Mouse (Mus musculus): ENCODE measurements around the gene Abtb2. TPM values are rescaled to one million over a fixed set of nuclear protein-coding genes. Genes with fewer than 3 reads are reported as not detected.

Abtb2 gene
- polyA plus RNA-seq, 1 experiment: 4.0 TPM

DNA sequence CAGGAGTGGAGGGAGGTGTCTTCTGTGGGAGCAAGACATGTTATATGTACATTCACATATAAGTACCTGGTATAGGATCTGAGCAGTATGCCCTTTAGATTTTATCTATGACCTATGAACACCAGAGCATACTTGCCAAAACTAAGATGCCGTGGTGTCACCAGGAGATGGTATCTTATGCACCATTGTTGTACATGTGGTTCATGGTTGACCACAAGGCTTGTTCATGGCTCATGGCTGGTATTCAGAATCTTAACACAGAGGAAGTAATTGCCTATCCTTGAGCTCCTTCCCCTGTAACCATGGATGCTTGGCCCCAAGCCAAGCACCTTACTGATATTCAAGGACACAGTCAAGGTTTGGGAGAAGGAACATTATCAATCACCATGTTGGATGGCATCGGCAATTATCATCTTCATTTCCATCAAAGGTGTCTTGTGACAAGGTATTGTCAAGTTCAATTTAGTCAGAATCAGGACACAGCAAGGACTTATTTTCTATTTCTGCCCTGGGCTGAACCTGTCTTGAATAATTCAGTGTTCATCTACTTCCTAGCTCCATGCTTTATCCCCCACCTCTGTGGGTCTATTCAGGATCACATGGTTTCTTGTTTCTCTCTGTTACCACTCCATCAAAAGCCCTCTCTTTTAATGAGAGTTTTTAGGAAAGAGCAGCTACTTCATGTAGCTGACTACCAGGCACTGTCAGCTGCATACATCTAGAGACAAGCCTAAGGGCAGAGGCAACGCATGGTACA lies 69.8 kb downstream of the Abtb2 start:
- Histone ChIP-seq H3K4me3 (ENCODE audit: insufficient read depth, poor library complexity, severe bottlenecking) (no peak overlapping the region), H3ac (ENCODE audit: control insufficient read depth, insufficient read length, low read depth) (no peak overlapping the region), H3K36me3 (ENCODE audit: control insufficient read depth, insufficient read depth) (no peaks in the 10 kb centered on the region), H3K79me3 (ENCODE audit: low read depth) (peaks cover 2% of the 10 kb centered on the region), H3K79me2 (ENCODE audit: control insufficient read depth, insufficient read depth) (no peaks in the 10 kb centered on the region), H3K27me3 (ENCODE audit: control insufficient read depth, insufficient read depth, insufficient read length) (no peaks in the 10 kb centered on the region)
- no peak for TF ChIP-seq USF1 (IDR thresholded peaks at IDR 0.05; ENCODE audit: low read depth)
- no peak for TF ChIP-seq MYOD1 (IDR thresholded peaks at IDR 0.05; ENCODE audit: control insufficient read depth, insufficient read length, low read depth)
- TF ChIP-seq MAX (IDR thresholded peaks at IDR 0.05): no peak
- TF ChIP-seq FOSL1 (IDR thresholded peaks at IDR 0.05; ENCODE audit: insufficient read depth, low read length, poor library complexity, severe bottlenecking): no peak

DNA sequence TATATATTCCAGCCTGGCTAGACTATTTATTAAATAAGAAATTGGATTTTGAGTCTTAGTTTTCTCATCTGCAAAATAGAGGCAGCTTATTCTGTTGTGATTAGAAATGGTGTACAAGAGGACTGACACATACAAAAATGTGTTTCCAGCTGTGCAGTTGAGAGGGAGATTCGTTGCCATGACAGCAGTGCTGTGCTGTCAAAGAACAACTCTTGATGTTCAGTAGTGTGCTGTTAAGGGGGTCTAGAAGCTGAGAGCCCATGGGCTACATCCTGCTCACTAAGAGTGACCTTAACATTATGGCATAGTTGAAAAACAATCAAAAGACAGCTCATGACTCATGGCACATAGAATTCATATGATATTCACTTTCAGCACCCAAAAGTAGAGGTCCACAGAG lies 71.3 kb downstream of the Abtb2 start:
- TF ChIP-seq MYOD1 (IDR thresholded peaks at IDR 0.05; ENCODE audit: control insufficient read depth, insufficient read length, low read depth) (no peak), MYOG (IDR thresholded peaks at IDR 0.05; ENCODE audit: control insufficient read depth, extremely low read depth, insufficient read length) (no peak), CTCF (IDR thresholded peaks at IDR 0.05; ENCODE audit: control insufficient read depth, insufficient read depth, insufficient read length) (no peak), USF1 (IDR thresholded peaks at IDR 0.05; ENCODE audit: low read depth) (no peak), CEBPB (IDR thresholded peaks at IDR 0.05; ENCODE audit: low read depth) (no peak), FOSL1 (IDR thresholded peaks at IDR 0.05; ENCODE audit: insufficient read depth, low read length, poor library complexity, severe bottlenecking) (no peak), MAX (IDR thresholded peaks at IDR 0.05) (no peak)
- Histone ChIP-seq H3K36me3 (ENCODE audit: control insufficient read depth, insufficient read depth) (no peaks in the 10 kb centered on the region), H3K79me2 (ENCODE audit: control insufficient read depth, insufficient read depth) (no peaks in the 10 kb centered on the region), H3K79me3 (ENCODE audit: low read depth) (peaks cover 2% of the 10 kb centered on the region), H3K27me3 (ENCODE audit: control insufficient read depth, insufficient read depth, insufficient read length) (no peaks in the 10 kb centered on the region), H3K4me3 (ENCODE audit: insufficient read depth, poor library complexity, severe bottlenecking) (no peak overlapping the region), H3ac (ENCODE audit: control insufficient read depth, insufficient read length, low read depth) (no peak overlapping the region)

DNA sequence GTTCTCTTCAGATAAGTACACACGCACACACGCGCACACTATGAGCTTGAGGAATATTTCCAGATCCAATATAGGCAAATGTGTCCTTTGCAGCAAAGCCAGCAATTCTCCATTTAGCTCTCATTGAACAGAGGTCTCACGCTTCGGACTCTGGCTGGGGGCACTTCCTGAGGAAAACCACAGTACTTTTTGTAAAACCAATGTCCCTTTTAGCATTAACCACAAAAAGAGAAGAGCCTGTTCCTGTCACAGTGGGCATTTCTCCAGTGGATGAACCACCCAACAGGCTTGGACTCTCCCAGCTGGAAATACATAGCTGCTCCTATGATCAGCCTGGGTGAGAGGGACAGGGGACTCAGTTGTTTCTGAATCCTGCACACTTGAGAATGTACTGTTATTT lies 71.8 kb downstream of the Abtb2 start:
- no peaks in the 10 kb centered on the region for H3K27me3 ChIP-seq (ENCODE audit: control insufficient read depth, insufficient read depth, insufficient read length)
- H3K4me3 ChIP-seq (ENCODE audit: insufficient read depth, poor library complexity, severe bottlenecking): no peak overlapping the region
- H3K79me2 ChIP-seq (ENCODE audit: control insufficient read depth, insufficient read depth): no peaks in the 10 kb centered on the region
- TF ChIP-seq MYOG (IDR thresholded peaks at IDR 0.05; ENCODE audit: control insufficient read depth, extremely low read depth, insufficient read length) (no peak), MYOD1 (IDR thresholded peaks at IDR 0.05; ENCODE audit: control insufficient read depth, insufficient read length, low read depth) (no peak), CTCF (IDR thresholded peaks at IDR 0.05; ENCODE audit: control insufficient read depth, insufficient read depth, insufficient read length) (no peak), FOSL1 (IDR thresholded peaks at IDR 0.05; ENCODE audit: insufficient read depth, low read length, poor library complexity, severe bottlenecking) (no peak), USF1 (IDR thresholded peaks at IDR 0.05; ENCODE audit: low read depth) (no peak), CEBPB (IDR thresholded peaks at IDR 0.05; ENCODE audit: low read depth) (no peak), MAX (IDR thresholded peaks at IDR 0.05) (no peak)
- no peaks in the 10 kb centered on the region for H3K36me3 ChIP-seq (ENCODE audit: control insufficient read depth, insufficient read depth)
- peaks cover 2% of the 10 kb centered on the region for H3K79me3 ChIP-seq (ENCODE audit: low read depth)
- H3ac ChIP-seq (ENCODE audit: control insufficient read depth, insufficient read length, low read depth): no peak overlapping the region

DNA sequence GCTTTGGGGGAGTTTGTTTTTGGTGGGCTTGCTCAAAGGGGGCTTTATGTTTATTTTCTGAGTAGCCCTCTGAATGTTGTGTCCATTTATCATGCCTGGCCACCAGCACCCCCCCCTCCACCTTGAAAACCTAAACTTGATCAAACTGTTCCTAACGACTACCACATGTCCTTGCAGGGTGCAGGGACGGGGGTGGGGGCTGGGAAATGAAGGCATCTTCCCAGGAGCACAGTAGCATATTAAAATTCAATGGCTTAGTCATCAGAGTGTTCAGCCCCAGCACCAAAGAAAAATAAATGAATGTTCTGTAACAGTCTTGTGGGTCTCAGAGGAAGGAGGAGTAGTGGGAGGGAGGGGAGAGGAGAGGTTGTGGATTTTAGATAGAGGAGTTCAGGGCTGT lies 73.6 kb downstream of the Abtb2 start:
- H3K36me3 ChIP-seq (ENCODE audit: control insufficient read depth, insufficient read depth): no peaks in the 10 kb centered on the region

DNA sequence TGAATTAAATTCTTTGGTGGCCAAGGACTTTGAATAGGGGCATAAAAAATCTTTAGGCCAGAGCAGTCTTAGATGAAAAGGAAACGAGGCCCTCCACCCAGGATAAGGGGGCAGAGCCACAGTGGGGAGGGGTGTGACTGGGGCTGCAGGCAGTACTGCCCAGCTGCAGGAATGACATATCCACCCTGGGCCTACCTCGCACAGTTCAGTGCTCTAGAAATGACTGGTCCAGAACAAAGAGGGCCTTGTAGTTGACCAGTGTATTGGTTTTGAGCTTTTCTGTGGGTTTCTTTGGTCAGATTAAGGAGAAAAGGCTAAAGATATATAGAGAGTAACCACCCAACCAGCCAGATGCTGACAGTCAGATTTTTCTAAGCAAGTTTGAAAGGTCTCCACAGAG lies 74.8 kb downstream of the Abtb2 start:
- H3K27me3 ChIP-seq (ENCODE audit: control insufficient read depth, insufficient read depth, insufficient read length): no peaks in the 10 kb centered on the region

More for the DNA sequence above, 73.6 kb downstream of the Abtb2 start:
- H3K79me3 ChIP-seq (ENCODE audit: low read depth): peaks cover 2% of the 10 kb centered on the region
- H3K4me3 ChIP-seq (ENCODE audit: insufficient read depth, poor library complexity, severe bottlenecking): no peak overlapping the region
- TF ChIP-seq MYOG (IDR thresholded peaks at IDR 0.05; ENCODE audit: control insufficient read depth, extremely low read depth, insufficient read length) (no peak), MYOD1 (IDR thresholded peaks at IDR 0.05; ENCODE audit: control insufficient read depth, insufficient read length, low read depth) (no peak), MAX (IDR thresholded peaks at IDR 0.05) (no peak), FOSL1 (IDR thresholded peaks at IDR 0.05; ENCODE audit: insufficient read depth, low read length, poor library complexity, severe bottlenecking) (no peak), CEBPB (IDR thresholded peaks at IDR 0.05; ENCODE audit: low read depth) (no peak), USF1 (IDR thresholded peaks at IDR 0.05; ENCODE audit: low read depth) (no peak), CTCF (IDR thresholded peaks at IDR 0.05; ENCODE audit: control insufficient read depth, insufficient read depth, insufficient read length) (no peak)
- H3K79me2 ChIP-seq (ENCODE audit: control insufficient read depth, insufficient read depth): no peaks in the 10 kb centered on the region
- no peak overlapping the region for H3ac ChIP-seq (ENCODE audit: control insufficient read depth, insufficient read length, low read depth)
- no peaks in the 10 kb centered on the region for H3K27me3 ChIP-seq (ENCODE audit: control insufficient read depth, insufficient read depth, insufficient read length)

More for the DNA sequence above, 74.8 kb downstream of the Abtb2 start:
- no peaks in the 10 kb centered on the region for H3K79me3 ChIP-seq (ENCODE audit: low read depth)
- H3K4me3 ChIP-seq (ENCODE audit: insufficient read depth, poor library complexity, severe bottlenecking): no peak overlapping the region
- H3ac ChIP-seq (ENCODE audit: control insufficient read depth, insufficient read length, low read depth): no peak overlapping the region
- H3K79me2 ChIP-seq (ENCODE audit: control insufficient read depth, insufficient read depth): no peaks in the 10 kb centered on the region
- TF ChIP-seq MYOG (IDR thresholded peaks at IDR 0.05; ENCODE audit: control insufficient read depth, extremely low read depth, insufficient read length) (no peak), CEBPB (IDR thresholded peaks at IDR 0.05; ENCODE audit: low read depth) (no peak), CTCF (IDR thresholded peaks at IDR 0.05; ENCODE audit: control insufficient read depth, insufficient read depth, insufficient read length) (no peak), MYOD1 (IDR thresholded peaks at IDR 0.05; ENCODE audit: control insufficient read depth, insufficient read length, low read depth) (no peak), FOSL1 (IDR thresholded peaks at IDR 0.05; ENCODE audit: insufficient read depth, low read length, poor library complexity, severe bottlenecking) (no peak), MAX (IDR thresholded peaks at IDR 0.05) (no peak), USF1 (IDR thresholded peaks at IDR 0.05; ENCODE audit: low read depth) (no peak)
- H3K36me3 ChIP-seq (ENCODE audit: control insufficient read depth, insufficient read depth): no peaks in the 10 kb centered on the region

Data from C2C12 (cell line).